Mouse (Mus musculus) lung, postnatal 0 days (tissue): ENCODE measurements around the gene Csgalnact2.

Experiments used
- CTCF ChIP-seq: IDR thresholded peaks from 2 replicates; pipeline ENCODE4 v1.5.1; 2016; ENCODE audit warnings: antibody characterized with exemption, mild to moderate bottlenecking
- EP300 ChIP-seq: IDR thresholded peaks from 2 replicates; pipeline ENCODE4 v1.6.1; 2016; ENCODE audit warnings: antibody characterized with exemption, mild to moderate bottlenecking, control low read depth

DNA sequence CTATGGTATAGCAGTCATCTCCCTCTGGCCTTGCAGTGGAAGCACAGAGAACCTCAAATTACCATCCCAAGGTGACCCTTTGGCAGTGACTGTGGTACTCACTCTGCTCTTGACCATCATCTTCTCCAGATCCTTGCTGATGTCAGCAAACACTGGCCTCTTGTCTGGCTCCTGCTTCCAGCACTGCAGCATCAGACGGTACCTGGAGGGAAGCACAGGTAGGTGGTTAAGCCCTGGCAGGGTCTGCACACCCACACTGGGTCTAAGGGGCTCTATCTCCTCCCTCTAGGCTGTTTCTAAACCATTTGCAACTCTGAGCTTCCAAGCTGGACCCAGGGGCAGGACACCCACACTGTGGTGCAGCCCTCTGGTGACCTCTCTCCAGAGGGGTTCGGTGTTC is 24.1 kb upstream of the Csgalnact2 start:
- TF ChIP-seq CTCF (no peak), EP300 (no peak)
